Mouse (Mus musculus) bone marrow, adult 2 months (tissue): ENCODE data around the gene Prkca.

Source experiments
- CTCF ChIP-seq: fragments of 200-500 bp; IDR thresholded peaks from 2 replicates; pipeline ENCODE4 v1.5.1; 2011; ENCODE audit warnings: low read length, control low read depth; ENCODE audit not compliant: control insufficient read depth, insufficient read depth
- POLR2A ChIP-seq: fragments of 200-500 bp; IDR thresholded peaks from 2 replicates; pipeline ENCODE4 v1.6.1; 2011; ENCODE audit warnings: low read depth, mild to moderate bottlenecking, control low read depth, low read length, borderline replicate concordance; ENCODE audit not compliant: control insufficient read depth

DNA sequence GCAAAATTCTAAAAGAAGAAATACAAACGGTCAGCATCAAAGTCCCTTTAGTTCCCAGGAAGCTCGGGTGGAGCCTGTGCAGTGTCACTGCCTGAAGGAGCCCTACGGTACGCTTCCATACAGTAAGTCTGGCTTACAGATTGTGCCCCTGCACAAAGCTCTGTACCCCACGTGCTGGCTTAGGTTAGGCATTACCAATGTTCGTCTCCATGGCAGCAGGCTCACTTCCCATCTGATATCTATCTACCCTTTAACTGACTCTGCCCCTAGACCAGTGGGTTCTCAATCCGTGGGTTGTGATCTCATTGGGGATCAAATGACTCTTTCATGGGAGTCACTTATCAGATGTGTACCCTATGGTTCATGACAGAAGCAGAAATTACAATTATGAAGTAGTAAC is 28.0 kb downstream of the Prkca start:
- TF ChIP-seq POLR2A (no peak), CTCF (no peak)
